Mouse (Mus musculus): ENCODE measurements at regions not wholly inside any gene's neighbourhood (a gene's known extent, or its start where the extent isn't known, plus 50 kb on each side); places are given as distances from the start of the nearest gene placed in this dataset.
"Not testable (repeated sequence)": the region's sequence is repeated elsewhere in the genome, so short reads cannot be mapped to it uniquely, and the experiment has no call there.

- not testable (repeated sequence) for TF ChIP-seq CTCF (IDR thresholded peaks at IDR 0.05); POLR2A (IDR thresholded peaks at IDR 0.05; ENCODE audit: insufficient read depth, low read depth, low read length); EP300 (IDR thresholded peaks at IDR 0.05; ENCODE audit: insufficient read depth, low read depth, low read length)
Measured at GRCm38 (mm10) chr12:45549906-45550305, 475.4 kb upstream of the Stxbp6 start.

Measured in heart, adult 2 months (tissue).